Mouse (Mus musculus) myocyte (in vitro differentiated cells): ENCODE data around the gene Msh5. TPM values are rescaled to one million over a fixed set of nuclear protein-coding genes. Genes with fewer than 3 reads are reported as not detected.
"Not testable (repeated sequence)": the region's sequence is repeated elsewhere in the genome, so short reads cannot be mapped to it uniquely, and the experiment has no call there.

Experiments used
- H3K27me3 ChIP-seq: one replicate; pipeline ENCODE4 v1.6.1; 2011; ENCODE audit not compliant: control insufficient read depth, insufficient read depth, insufficient read length
- H3K36me3 ChIP-seq: one replicate; pipeline ENCODE4 v1.6.1; 2011; ENCODE audit not compliant: control insufficient read depth, insufficient read depth
- H3K4me2 ChIP-seq: one replicate; pipeline ENCODE4 v1.6.1; 2011; ENCODE audit warnings: low read depth, control low read depth
- H3K4me3 ChIP-seq: one replicate; pipeline ENCODE4 v1.5.1; 2011; ENCODE audit warnings: mild to moderate bottlenecking, control low read depth, moderate library complexity
- H3K79me2 ChIP-seq: one replicate; pipeline ENCODE4 v1.6.1; 2011; ENCODE audit not compliant: control insufficient read depth, insufficient read depth
- H3ac ChIP-seq: one replicate; pipeline ENCODE4 v1.6.1; 2011; ENCODE audit not compliant: control insufficient read depth, insufficient read length
- CEBPB ChIP-seq: IDR thresholded peaks from 2 replicates; pipeline ENCODE4 v1.6.1; 2011; ENCODE audit warnings: mild to moderate bottlenecking, moderate library complexity; ENCODE audit not compliant: poor library complexity, insufficient read depth, severe bottlenecking
- E2F4 ChIP-seq: IDR thresholded peaks from one replicate; pipeline ENCODE4 v1.6.1; 2011; ENCODE audit warnings: mild to moderate bottlenecking, control low read depth, moderate library complexity; ENCODE audit not compliant: insufficient read depth
- MAX ChIP-seq: IDR thresholded peaks from one replicate; pipeline ENCODE4 v1.6.1; 2011; ENCODE audit warnings: low read depth, mild to moderate bottlenecking, control low read depth
- MYOD1 ChIP-seq, 3 experiments: IDR thresholded peaks; one replicate each; pipeline ENCODE4 v1.6.1; 2011; ENCODE audit warnings: control low read depth in 2 of 3, low read depth in 2 of 3, mild to moderate bottlenecking in 2 of 3, moderate library complexity in 1 of 3; ENCODE audit not compliant: insufficient read length in 2 of 3, control insufficient read depth in 1 of 3
- MYOG ChIP-seq, 3 experiments: IDR thresholded peaks; one replicate each; pipeline ENCODE4 v1.6.1; 2011; ENCODE audit warnings: control low read depth in 2 of 3, low read depth in 2 of 3, mild to moderate bottlenecking in 2 of 3; ENCODE audit not compliant: insufficient read length in 2 of 3, control insufficient read depth in 1 of 3, insufficient read depth in 1 of 3
- POLR2A ChIP-seq: IDR thresholded peaks from one replicate; pipeline ENCODE4 v1.6.1; 2011; ENCODE audit warnings: low read depth, mild to moderate bottlenecking, control low read depth, moderate library complexity; ENCODE audit not compliant: insufficient read length
- POLR2AphosphoS2 ChIP-seq: IDR thresholded peaks from one replicate; pipeline ENCODE4 v1.6.1; 2011; ENCODE audit warnings: low read depth, control low read depth; ENCODE audit not compliant: insufficient read length
- REST ChIP-seq: IDR thresholded peaks from one replicate; pipeline ENCODE4 v1.6.1; 2011; ENCODE audit warnings: mild to moderate bottlenecking, control low read depth, moderate library complexity; ENCODE audit not compliant: insufficient read depth, insufficient read length
- SRF ChIP-seq: IDR thresholded peaks from one replicate; pipeline ENCODE4 v1.6.1; 2011; ENCODE audit warnings: low read depth; ENCODE audit not compliant: control insufficient read depth, insufficient read length
- TCF12 ChIP-seq: IDR thresholded peaks from one replicate; pipeline ENCODE4 v1.6.1; 2011; ENCODE audit warnings: mild to moderate bottlenecking, control low read depth; ENCODE audit not compliant: poor library complexity, insufficient read depth, severe bottlenecking
- TCF3 ChIP-seq: IDR thresholded peaks from one replicate; pipeline ENCODE4 v1.6.1; 2011; ENCODE audit warnings: low read depth, control low read depth; ENCODE audit not compliant: insufficient read length
- USF1 ChIP-seq: IDR thresholded peaks from one replicate; pipeline ENCODE4 v1.6.1; 2011; ENCODE audit warnings: low read depth, mild to moderate bottlenecking, control low read depth, moderate library complexity
- polyA plus RNA-seq: library from polyadenylated mRNA; unstranded; fragments of >200 nt; fragmentation: generic; extraction: Trizol; gene quantifications from one replicate; pipeline ENCODE4 v1.2.1, GENCODE M21; 2012; ENCODE audit warnings: missing spikeins

Msh5 gene
- polyA plus RNA-seq, 1 experiment: 2.1 TPM

- H3K27me3 ChIP-seq: no peaks in the 10 kb centered on the region
- no peak for TF ChIP-seq POLR2A
- no peak for TF ChIP-seq E2F4
- TF ChIP-seq CEBPB: no peak
- no peak for TF ChIP-seq MAX
- no peak for TF ChIP-seq TCF12
- TF ChIP-seq REST: no peak
- no peak for TF ChIP-seq USF1
- TF ChIP-seq MYOD1 (IDR thresholded peaks at IDR 0.05; ENCODE audit: control insufficient read depth in 1 of 3, insufficient read length in 2 of 3, low read depth in 2 of 3): no peak
- no peak for TF ChIP-seq MYOG (IDR thresholded peaks at IDR 0.05; ENCODE audit: control insufficient read depth in 1 of 3, insufficient read depth in 1 of 3, insufficient read length in 2 of 3, low read depth in 2 of 3)
- TF ChIP-seq SRF: no peak
- no peak for TF ChIP-seq POLR2AphosphoS2
- TF ChIP-seq TCF3: no peak
- H3K4me2 ChIP-seq: no peak overlapping the region
- no peak overlapping the region for H3K4me3 ChIP-seq
- H3ac ChIP-seq: no peak overlapping the region
- H3K79me2 ChIP-seq: no peaks in the 10 kb centered on the region
- peaks cover 23% of the 10 kb centered on the region for H3K36me3 ChIP-seq
Observed at GRCm38 (mm10) chr17:35013221-35013620, 33.3 kb downstream of the Msh5 start.

- Histone ChIP-seq H3ac (no peak overlapping the region), H3K27me3 (no peaks in the 10 kb centered on the region), H3K4me2 (no peak overlapping the region), H3K4me3 (no peak overlapping the region), H3K36me3 (peaks cover 29% of the 10 kb centered on the region), H3K79me2 (peaks cover 4% of the 10 kb centered on the region)
- peak; percentile 19 for TF ChIP-seq POLR2A
- no peak for TF ChIP-seq POLR2AphosphoS2
Observed at GRCm38 (mm10) chr17:35012430-35012829, 34.1 kb downstream of the Msh5 start.

- Histone ChIP-seq H3ac (no peak overlapping the region), H3K36me3 (peaks cover 39% of the 10 kb centered on the region)
- TF ChIP-seq MYOG (IDR thresholded peaks at IDR 0.05; ENCODE audit: control insufficient read depth in 1 of 3, insufficient read depth in 1 of 3, insufficient read length in 2 of 3, low read depth in 2 of 3) (no peak), POLR2A (peak; percentile 28), TCF3 (no peak)
Observed at GRCm38 (mm10) chr17:35011440-35011839, 35.1 kb downstream of the Msh5 start.

GRCm38 (mm10) chr17:35009586-35009985 lies 37.0 kb downstream of the Msh5 start:
- no peak for TF ChIP-seq POLR2A
- TF ChIP-seq MAX: no peak
- no peak for TF ChIP-seq POLR2AphosphoS2
- no peak for TF ChIP-seq CEBPB
- TF ChIP-seq MYOD1 (IDR thresholded peaks at IDR 0.05; ENCODE audit: control insufficient read depth in 1 of 3, insufficient read length in 2 of 3, low read depth in 2 of 3): no peak
- TF ChIP-seq REST: no peak
- no peak for TF ChIP-seq E2F4
- no peak for TF ChIP-seq USF1
- no peak for TF ChIP-seq TCF12
- TF ChIP-seq TCF3: no peak
- TF ChIP-seq MYOG (IDR thresholded peaks at IDR 0.05; ENCODE audit: control insufficient read depth in 1 of 3, insufficient read depth in 1 of 3, insufficient read length in 2 of 3, low read depth in 2 of 3): no peak
- no peak for TF ChIP-seq SRF
- H3K27me3 ChIP-seq: no peaks in the 10 kb centered on the region
- peaks cover 15% of the 10 kb centered on the region for H3K79me2 ChIP-seq
- H3K36me3 ChIP-seq: peaks cover 55% of the 10 kb centered on the region
- no peak overlapping the region for H3K4me3 ChIP-seq
- H3K4me2 ChIP-seq: no peak overlapping the region
- H3ac ChIP-seq: no peak overlapping the region

More at GRCm38 (mm10) chr17:35011440-35011839, 35.1 kb downstream of the Msh5 start:
- Histone ChIP-seq H3K27me3 (no peaks in the 10 kb centered on the region), H3K79me2 (peaks cover 4% of the 10 kb centered on the region), H3K4me2 (no peak overlapping the region), H3K4me3 (no peak overlapping the region)

GRCm38 (mm10) chr17:35007387-35007991 lies 39.1 kb downstream of the Msh5 start:
- no peak overlapping the region for H3K4me2 ChIP-seq
- no peak for TF ChIP-seq MYOG (IDR thresholded peaks at IDR 0.05; ENCODE audit: control insufficient read depth in 1 of 3, insufficient read depth in 1 of 3, insufficient read length in 2 of 3, low read depth in 2 of 3)
- no peak for TF ChIP-seq MYOD1 (IDR thresholded peaks at IDR 0.05; ENCODE audit: control insufficient read depth in 1 of 3, insufficient read length in 2 of 3, low read depth in 2 of 3)
- TF ChIP-seq TCF3: no peak
- TF ChIP-seq USF1: no peak
- no peak for TF ChIP-seq E2F4
- TF ChIP-seq POLR2AphosphoS2: no peak
- TF ChIP-seq POLR2A: no peak
- TF ChIP-seq CEBPB: no peak
- TF ChIP-seq SRF: no peak
- no peak for TF ChIP-seq TCF12
- TF ChIP-seq MAX: no peak
- TF ChIP-seq REST: no peak

GRCm38 (mm10) chr17:35005902-35006301 lies 40.6 kb downstream of the Msh5 start:
- not testable (repeated sequence) for H3K4me3 ChIP-seq, H3K27me3 ChIP-seq
- H3K36me3 ChIP-seq: peaks cover 45% of the 10 kb centered on the region

More at GRCm38 (mm10) chr17:35007387-35007991, 39.1 kb downstream of the Msh5 start:
- H3K27me3 ChIP-seq: no peaks in the 10 kb centered on the region
- H3K4me3 ChIP-seq: no peak overlapping the region
- H3K36me3 ChIP-seq: peaks cover 49% of the 10 kb centered on the region
- no peak overlapping the region for H3ac ChIP-seq
- peaks cover 36% of the 10 kb centered on the region for H3K79me2 ChIP-seq

More at GRCm38 (mm10) chr17:35005902-35006301, 40.6 kb downstream of the Msh5 start:
- not testable (repeated sequence) for H3K4me2 ChIP-seq, H3ac ChIP-seq
- H3K79me2 ChIP-seq: peaks cover 50% of the 10 kb centered on the region
